Mouse (Mus musculus) heart, embryonic 13.5 days (tissue): ENCODE measurements at regions not wholly inside any gene's neighbourhood (a gene's known extent, or its start where the extent isn't known, plus 50 kb on each side); places are given as distances from the start of the nearest gene placed in this dataset.

Source experiments
- ATAC-seq: fragments of 200-750 bp; cut with Nextera tagmentation; 2 replicates; pipeline ENCODE4 v1.8.0; 2017; ENCODE audit warnings: moderate TSS enrichment; ENCODE audit not compliant: insufficient number of reproducible peaks, low FRiP score, low TSS enrichment; ENCODE audit errors: extremely low read depth
- H3K27ac ChIP-seq: fragments of 300-500 bp; sonication (generic); replicated peaks from 2 replicates; pipeline ENCODE4 v1.5.1; 2015; ENCODE audit warnings: moderate library complexity, mild to moderate bottlenecking, inconsistent platforms
- H3K27me3 ChIP-seq: fragments of 300-500 bp; sonication (generic); replicated peaks from 2 replicates; pipeline ENCODE4 v1.6.1; 2015; ENCODE audit warnings: mild to moderate bottlenecking, inconsistent platforms
- H3K36me3 ChIP-seq: fragments of 300-500 bp; sonication (generic); 2 replicates; pipeline ENCODE4 v1.6.1; 2015; ENCODE audit warnings: mild to moderate bottlenecking, inconsistent platforms
- H3K4me1 ChIP-seq: fragments of 300-500 bp; sonication (generic); 2 replicates; pipeline ENCODE4 v1.6.1; 2015; ENCODE audit warnings: inconsistent platforms
- H3K4me2 ChIP-seq: fragments of 300-500 bp; sonication (generic); 2 replicates; pipeline ENCODE4 v1.6.1; 2015; ENCODE audit warnings: inconsistent platforms, mild to moderate bottlenecking, moderate library complexity
- H3K4me3 ChIP-seq: fragments of 300-500 bp; sonication (generic); 2 replicates; pipeline ENCODE4 v1.5.1; 2015; ENCODE audit warnings: moderate library complexity, mild to moderate bottlenecking, inconsistent platforms
- H3K9ac ChIP-seq: fragments of 300-500 bp; sonication (generic); 2 replicates; pipeline ENCODE4 v1.6.1; 2015; ENCODE audit warnings: inconsistent platforms, mild to moderate bottlenecking, moderate library complexity
- H3K9me3 ChIP-seq: fragments of 300-500 bp; sonication (generic); 2 replicates; pipeline ENCODE4 v1.6.1; 2016; ENCODE audit warnings: inconsistent platforms
- WGBS: fragments of 180-500 bp; shearing (Covaris S2); methylation state at CpG from one replicate; pipeline ENCODE4 v1.1.7; 2015; ENCODE audit warnings: mixed read lengths; 5-methylcytosine and 5-hydroxymethylcytosine counted together

- H3K36me3 ChIP-seq: no peaks in the 10 kb centered on the region
- H3K9ac ChIP-seq: no peak overlapping the region
- ATAC-seq: no peak
- no peaks in the 10 kb centered on the region for H3K9me3 ChIP-seq
- H3K4me2 ChIP-seq: no peak overlapping the region
- no peak overlapping the region for H3K27ac ChIP-seq
- H3K4me3 ChIP-seq: no peak overlapping the region
- no peaks in the 10 kb centered on the region for H3K4me1 ChIP-seq
- 72% methylated on average over 9 of the region's 9 CpGs for WGBS
- H3K27me3 ChIP-seq: no peaks in the 10 kb centered on the region
Measured at GRCm38 (mm10) chr13:103683169-103683568, 91.2 kb downstream of the Srek1 start.

DNA sequence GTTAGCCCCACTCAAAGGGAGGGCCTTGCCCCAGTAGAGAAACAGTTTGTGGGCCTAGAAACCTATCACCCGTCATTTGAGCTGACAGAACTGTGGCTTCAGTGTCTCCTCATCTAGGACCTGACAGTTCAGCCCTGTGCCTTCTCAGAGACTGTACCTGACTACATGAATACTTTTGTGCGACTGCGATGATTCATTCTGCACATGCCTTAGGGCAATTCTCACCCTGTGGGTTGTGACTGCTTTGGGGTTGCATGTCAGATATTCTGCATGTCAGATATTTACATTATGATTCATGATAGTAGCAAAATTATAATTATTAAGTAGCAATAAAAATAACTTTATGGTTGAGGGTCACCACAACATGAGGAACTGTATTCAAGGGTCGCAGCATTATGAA, 93.7 kb downstream of the Srek1 start:
- no peak overlapping the region for H3K27ac ChIP-seq
- no peak overlapping the region for H3K4me2 ChIP-seq
- 80% methylated on average over 4 of the region's 4 CpGs for WGBS
- no peaks in the 10 kb centered on the region for H3K36me3 ChIP-seq
- H3K9me3 ChIP-seq: no peaks in the 10 kb centered on the region
- no peaks in the 10 kb centered on the region for H3K27me3 ChIP-seq
- H3K4me3 ChIP-seq: no peak overlapping the region
- H3K9ac ChIP-seq: no peak overlapping the region
- no peak for ATAC-seq
- peaks cover 5% of the 10 kb centered on the region; the same call in 1 of the 2 replicates for H3K4me1 ChIP-seq

- no peak overlapping the region for H3K27ac ChIP-seq
- H3K4me1 ChIP-seq: peaks cover 5% of the 10 kb centered on the region; the same call in 1 of the 2 replicates
- H3K36me3 ChIP-seq: no peaks in the 10 kb centered on the region
- H3K4me2 ChIP-seq: no peak overlapping the region
- H3K4me3 ChIP-seq: no peak overlapping the region
- no peaks in the 10 kb centered on the region for H3K9me3 ChIP-seq
- no peak overlapping the region for H3K9ac ChIP-seq
- 75% methylated on average over 7 of the region's 7 CpGs for WGBS
- no peak for ATAC-seq
- no peaks in the 10 kb centered on the region for H3K27me3 ChIP-seq
Measured at GRCm38 (mm10) chr13:103680052-103680451, 94.4 kb downstream of the Srek1 start.

GRCm38 (mm10) chr13:103676831-103677230, 97.6 kb downstream of the Srek1 start:
- Histone ChIP-seq H3K4me3 (no peak overlapping the region), H3K4me1 (peaks cover 5% of the 10 kb centered on the region; the same call in 1 of the 2 replicates), H3K36me3 (no peaks in the 10 kb centered on the region), H3K9ac (no peak overlapping the region), H3K27ac (no peak overlapping the region), H3K4me2 (no peak overlapping the region), H3K9me3 (no peaks in the 10 kb centered on the region), H3K27me3 (no peaks in the 10 kb centered on the region)
- no peak for ATAC-seq
- WGBS: 61% methylated on average over 13 of the region's 13 CpGs

DNA sequence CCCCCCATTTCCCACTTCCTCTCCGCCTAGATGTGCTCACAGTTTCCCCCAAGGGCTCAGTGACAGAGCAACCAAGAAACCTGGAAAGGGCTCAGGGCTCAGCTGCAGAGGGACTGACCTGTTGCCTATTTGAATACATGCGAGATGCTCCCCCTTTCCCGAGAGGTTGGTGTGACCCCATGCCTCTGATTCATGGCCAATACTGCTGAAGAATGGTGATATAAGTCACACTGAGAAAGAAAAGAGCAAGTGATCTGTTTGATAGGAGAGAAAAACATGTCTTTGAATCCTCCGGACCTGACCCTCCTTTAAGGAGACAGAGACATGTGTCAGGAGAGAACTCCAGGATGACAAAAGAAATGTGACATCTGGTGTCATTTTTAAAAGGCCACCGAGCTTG, 98.2 kb downstream of the Srek1 start:
- Histone ChIP-seq H3K9ac (no peak overlapping the region), H3K4me3 (no peak overlapping the region), H3K27ac (no peak overlapping the region), H3K9me3 (no peaks in the 10 kb centered on the region), H3K27me3 (no peaks in the 10 kb centered on the region), H3K4me2 (no peak overlapping the region), H3K36me3 (no peaks in the 10 kb centered on the region), H3K4me1 (peaks cover 5% of the 10 kb centered on the region; the same call in 1 of the 2 replicates)
- ATAC-seq: no peak
- 75% methylated on average over 5 of the region's 5 CpGs for WGBS

DNA sequence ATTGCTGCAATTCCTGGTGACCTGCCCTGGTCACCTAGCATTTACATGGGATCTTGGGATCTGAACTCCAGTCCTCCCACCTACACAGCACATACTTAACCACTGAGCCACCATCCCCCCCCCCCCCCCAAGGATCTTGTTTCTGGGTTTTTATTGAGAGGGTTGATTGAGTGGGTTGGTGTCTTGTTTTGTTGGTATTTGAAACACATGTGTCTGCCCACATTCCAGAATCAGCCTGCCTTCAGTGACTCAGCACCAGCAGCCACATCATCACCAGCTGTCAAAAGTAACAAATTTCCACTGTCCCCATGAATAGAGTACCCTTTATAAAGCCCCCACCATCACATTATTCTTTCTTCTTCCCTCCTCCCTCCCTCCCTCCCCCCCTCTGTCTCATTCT, 103.8 kb downstream of the Srek1 start:
- H3K27me3 ChIP-seq: no peaks in the 10 kb centered on the region
- no peak overlapping the region for H3K9ac ChIP-seq
- H3K36me3 ChIP-seq: no peaks in the 10 kb centered on the region
- no peak for ATAC-seq
- H3K4me3 ChIP-seq: no peak overlapping the region
- H3K4me1 ChIP-seq: no peaks in the 10 kb centered on the region
- H3K27ac ChIP-seq: no peak overlapping the region
- no peaks in the 10 kb centered on the region for H3K9me3 ChIP-seq
- no peak overlapping the region for H3K4me2 ChIP-seq

DNA sequence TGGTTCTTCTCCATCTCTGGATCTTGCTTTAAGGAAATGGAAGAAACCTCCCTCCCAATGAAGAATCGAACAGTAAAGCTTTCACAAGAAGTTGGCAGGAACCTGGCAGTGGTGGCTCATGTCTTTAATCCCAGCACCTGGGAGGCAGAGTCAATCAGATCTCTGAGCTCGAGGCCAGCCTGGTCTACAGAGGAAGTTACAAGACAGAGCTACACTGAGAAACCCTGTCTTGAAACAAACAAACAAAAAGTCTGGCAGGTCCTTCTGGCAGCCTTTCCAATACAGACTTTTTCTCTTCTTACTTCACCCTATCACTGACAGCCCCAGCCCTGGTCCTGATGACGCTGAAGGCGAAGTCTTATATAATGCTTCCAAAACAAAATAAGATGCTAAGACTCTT, 104.6 kb downstream of the Srek1 start:
- H3K27me3 ChIP-seq: no peaks in the 10 kb centered on the region
- H3K4me2 ChIP-seq: no peak overlapping the region
- H3K36me3 ChIP-seq: no peaks in the 10 kb centered on the region
- H3K9me3 ChIP-seq: no peaks in the 10 kb centered on the region
- no peak overlapping the region for H3K27ac ChIP-seq
- H3K4me3 ChIP-seq: no peak overlapping the region
- H3K4me1 ChIP-seq: no peaks in the 10 kb centered on the region
- H3K9ac ChIP-seq: no peak overlapping the region
- WGBS: 80% methylated on average over 4 of the region's 4 CpGs
- no peak for ATAC-seq

DNA sequence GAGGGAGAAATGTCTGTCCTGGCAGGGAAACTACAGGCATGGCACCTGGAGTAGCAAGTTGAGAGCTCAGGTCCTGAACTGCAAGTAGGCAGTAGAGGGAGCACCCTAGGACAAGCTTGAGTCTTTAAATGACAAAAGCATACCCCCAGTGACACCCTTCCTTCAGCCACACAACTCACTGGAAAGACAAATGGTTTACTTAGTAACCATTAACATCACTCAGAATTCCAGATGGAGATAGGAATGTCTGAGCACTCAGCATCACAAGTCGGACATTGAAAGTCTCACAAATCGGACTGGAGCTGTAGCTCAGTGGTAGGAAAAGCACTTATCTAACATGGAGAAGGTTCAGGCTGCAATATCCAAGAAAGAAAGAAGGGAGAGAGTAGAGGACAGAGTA, 106.7 kb downstream of the Srek1 start:
- ATAC-seq: no peak
- 64% methylated on average over 2 of the region's 2 CpGs for WGBS
- no peak overlapping the region for H3K27ac ChIP-seq

GRCm38 (mm10) chr13:103660248-103660996, 114.0 kb downstream of the Srek1 start:
- no peak overlapping the region for H3K9ac ChIP-seq
- WGBS: 63% methylated on average over 11 of the region's 11 CpGs

More for the DNA sequence above, 106.7 kb downstream of the Srek1 start:
- Histone ChIP-seq H3K9ac (no peak overlapping the region), H3K4me1 (no peaks in the 10 kb centered on the region), H3K9me3 (no peaks in the 10 kb centered on the region), H3K4me3 (no peak overlapping the region), H3K4me2 (no peak overlapping the region), H3K27me3 (no peaks in the 10 kb centered on the region), H3K36me3 (no peaks in the 10 kb centered on the region)

GRCm38 (mm10) chr13:103655966-103656365, 118.4 kb downstream of the Srek1 start:
- no peaks in the 10 kb centered on the region for H3K36me3 ChIP-seq
- no peaks in the 10 kb centered on the region for H3K9me3 ChIP-seq
- WGBS: 82% methylated on average over 2 of the region's 2 CpGs
- H3K9ac ChIP-seq: no peak overlapping the region
- no peaks in the 10 kb centered on the region for H3K4me1 ChIP-seq
- H3K4me2 ChIP-seq: no peak overlapping the region
- H3K27me3 ChIP-seq: no peaks in the 10 kb centered on the region
- no peak for ATAC-seq
- no peak overlapping the region for H3K27ac ChIP-seq
- no peak overlapping the region for H3K4me3 ChIP-seq

More at GRCm38 (mm10) chr13:103660248-103660996, 114.0 kb downstream of the Srek1 start:
- no peaks in the 10 kb centered on the region for H3K27me3 ChIP-seq
- H3K9me3 ChIP-seq: no peaks in the 10 kb centered on the region
- H3K27ac ChIP-seq: no peak overlapping the region
- no peak overlapping the region for H3K4me3 ChIP-seq
- no peak for ATAC-seq
- H3K36me3 ChIP-seq: no peaks in the 10 kb centered on the region
- no peaks in the 10 kb centered on the region for H3K4me1 ChIP-seq
- H3K4me2 ChIP-seq: no peak overlapping the region

DNA sequence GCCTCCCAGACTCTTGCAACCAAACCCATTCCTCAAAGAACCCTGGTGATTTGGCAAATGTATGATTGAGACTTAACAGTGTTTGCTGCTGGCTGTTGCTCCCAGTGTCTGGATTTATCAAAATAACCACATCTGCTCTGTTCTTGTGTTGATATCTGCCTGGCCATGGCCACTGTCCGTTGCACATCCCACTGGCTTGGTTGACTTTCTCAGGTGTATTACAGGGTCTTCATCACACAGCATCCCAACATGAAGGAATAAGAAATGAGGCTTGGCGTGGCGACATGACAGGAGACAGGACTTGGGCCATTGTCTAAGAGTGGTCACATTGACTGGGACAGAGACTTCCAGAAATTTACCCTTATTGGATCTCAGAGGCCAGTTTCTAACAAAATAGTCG, 121.2 kb downstream of the Srek1 start:
- ATAC-seq: no peak
- H3K27ac ChIP-seq: no peak overlapping the region
- no peaks in the 10 kb centered on the region for H3K9me3 ChIP-seq
- H3K36me3 ChIP-seq: no peaks in the 10 kb centered on the region
- H3K4me1 ChIP-seq: no peaks in the 10 kb centered on the region
- 70% methylated on average over 4 of the region's 4 CpGs for WGBS
- no peaks in the 10 kb centered on the region for H3K27me3 ChIP-seq
- H3K4me2 ChIP-seq: no peak overlapping the region
- H3K9ac ChIP-seq: no peak overlapping the region
- H3K4me3 ChIP-seq: no peak overlapping the region

- H3K4me3 ChIP-seq: no peak overlapping the region
- 82% methylated on average over 3 of the region's 3 CpGs for WGBS
- H3K9me3 ChIP-seq: no peaks in the 10 kb centered on the region
- H3K4me2 ChIP-seq: no peak overlapping the region
- no peaks in the 10 kb centered on the region for H3K36me3 ChIP-seq
- H3K27me3 ChIP-seq: no peaks in the 10 kb centered on the region
- H3K4me1 ChIP-seq: no peaks in the 10 kb centered on the region
- H3K27ac ChIP-seq: no peak overlapping the region
- no peak overlapping the region for H3K9ac ChIP-seq
- ATAC-seq: no peak
Measured at GRCm38 (mm10) chr13:103649383-103649782, 125.0 kb downstream of the Srek1 start.
